Comparison of ENCODE assay signal across 8 mouse cellular contexts in genomic region chr17:23598582-23599552, GRCm38 (mm10). TPM values are rescaled to one million over a fixed set of nuclear protein-coding genes. Genes with fewer than 3 reads are reported as not detected.
DNase-seq lines count a peak whose midpoint lies in the region; ATAC-seq and TF ChIP-seq lines count a peak whose summit lies in the region.

Zfp13 (minus strand) TSS chr17:23599487.

- DNase-seq in 416B (ENCODE audit: low read depth): peak; percentile 99
- DNase-seq in heart, adult 8-10 months (ENCODE audit: low spot score): peak; percentile 91
- DNase-seq in kidney, adult 9 months: peak; percentile 93
- peak; percentile 97 for DNase-seq in limb, embryonic 14.5 days (ENCODE audit: low spot score)
- DNase-seq in midbrain, postnatal 0 days (ENCODE audit: low spot score): peak; percentile 92
- DNase-seq in spleen, postnatal 36 days (ENCODE audit: low spot score in 2 of 2): peak; percentile 84 to 88

- peak within 1 kb of the TSS; percentile 54 for H3K9ac ChIP-seq in embryonic facial prominence, embryonic 15.5 days
- peak within 1 kb of the TSS; percentile 58 for H3K9ac ChIP-seq in limb, embryonic 14.5 days (ENCODE audit: low read depth, low read length, severe bottlenecking)
- peak within 1 kb of the TSS; percentile 60 for H3K9ac ChIP-seq in midbrain, postnatal 0 days (replicated peaks; ENCODE audit: low read length, poor library complexity, severe bottlenecking)

- no peak for TF ChIP-seq POLR2A in bone marrow, adult 2 months (IDR thresholded peaks at IDR 0.05; ENCODE audit: borderline replicate concordance, control insufficient read depth, low read depth, low read length)
- peak; percentile 63; the same call in 1 of the 2 replicates for TF ChIP-seq POLR2A in limb, embryonic 14.5 days (IDR thresholded peaks at IDR 0.05; ENCODE audit: borderline replicate concordance, extremely low read depth, insufficient read depth, insufficient read length)

- no peak for TF ChIP-seq CTCF in bone marrow, adult 2 months (IDR thresholded peaks at IDR 0.05; ENCODE audit: control insufficient read depth, insufficient read depth, low read length)
- no peak for TF ChIP-seq CTCF in midbrain, postnatal 0 days (IDR thresholded peaks at IDR 0.05)

- peak within 1 kb of the TSS; percentile 78 for H3K4me2 ChIP-seq in embryonic facial prominence, embryonic 15.5 days (replicated peaks)
- H3K4me2 ChIP-seq in limb, embryonic 14.5 days (replicated peaks; ENCODE audit: low read depth, low read length, severe bottlenecking): peak within 1 kb of the TSS; percentile 70
- peak within 1 kb of the TSS; percentile 72 for H3K4me2 ChIP-seq in midbrain, postnatal 0 days (ENCODE audit: low read depth, low read length, poor library complexity, severe bottlenecking)

- ATAC-seq in embryonic facial prominence, embryonic 15.5 days (ENCODE audit: insufficient number of reproducible peaks, low FRiP score, low TSS enrichment, low read depth): peak; percentile 96
- peak; percentile 98 for ATAC-seq in limb, embryonic 14.5 days (ENCODE audit: low FRiP score, low read depth)
- ATAC-seq in midbrain, postnatal 0 days (ENCODE audit: low FRiP score): peak; percentile 79

- peak within 1 kb of the TSS; percentile 42 for H3K27ac ChIP-seq in bone marrow, adult 2 months (ENCODE audit: control insufficient read depth, insufficient read depth, low read depth, low read length, poor library complexity)
- H3K27ac ChIP-seq in embryonic facial prominence, embryonic 15.5 days (replicated peaks): peak within 1 kb of the TSS; percentile 92
- H3K27ac ChIP-seq in limb, embryonic 14.5 days (replicated peaks; ENCODE audit: low read depth, low read length): peak within 1 kb of the TSS; percentile 81
- H3K27ac ChIP-seq in midbrain, postnatal 0 days (ENCODE audit: low read depth, low read length): peak within 1 kb of the TSS; percentile 59

- no peaks in the 10 kb centered on the region for H3K4me1 ChIP-seq in bone marrow, adult 2 months (ENCODE audit: control insufficient read depth, insufficient read depth, low read length)
- peaks cover 18% of the 10 kb centered on the region for H3K4me1 ChIP-seq in embryonic facial prominence, embryonic 15.5 days
- H3K4me1 ChIP-seq in limb, embryonic 14.5 days (ENCODE audit: control insufficient read depth, insufficient read depth, low read length): peaks cover 3% of the 10 kb centered on the region; the same call in 1 of the 2 replicates
- no peaks in the 10 kb centered on the region for H3K4me1 ChIP-seq in midbrain, postnatal 0 days (ENCODE audit: insufficient read depth, low read length)

- no peaks in the 10 kb centered on the region for H3K9me3 ChIP-seq in embryonic facial prominence, embryonic 15.5 days (replicated peaks)
- no peaks in the 10 kb centered on the region for H3K9me3 ChIP-seq in limb, embryonic 14.5 days (ENCODE audit: control insufficient read depth, low read length)
- no peaks in the 10 kb centered on the region for H3K9me3 ChIP-seq in midbrain, postnatal 0 days (ENCODE audit: low read length)

- H3K27me3 ChIP-seq in embryonic facial prominence, embryonic 15.5 days: no peaks in the 10 kb centered on the region
- no peaks in the 10 kb centered on the region for H3K27me3 ChIP-seq in limb, embryonic 14.5 days (ENCODE audit: control insufficient read depth, insufficient read depth, low read length)
- no peaks in the 10 kb centered on the region for H3K27me3 ChIP-seq in midbrain, postnatal 0 days (ENCODE audit: insufficient read depth, low read length)

- 1% methylated on average over 31 of the region's 31 CpGs for WGBS in bone marrow, adult 2 months
- WGBS in embryonic facial prominence, embryonic 15.5 days: 5% methylated on average over 31 of the region's 31 CpGs
- 7% methylated on average over 31 of the region's 31 CpGs for WGBS in limb, embryonic 14.5 days
- 11% methylated on average over 30 of the region's 31 CpGs for WGBS in midbrain, postnatal 0 days

- H3K36me3 ChIP-seq in embryonic facial prominence, embryonic 15.5 days: no peaks in the 10 kb centered on the region
- no peaks in the 10 kb centered on the region for H3K36me3 ChIP-seq in limb, embryonic 14.5 days (ENCODE audit: control insufficient read depth, insufficient read depth, low read length)
- no peaks in the 10 kb centered on the region for H3K36me3 ChIP-seq in midbrain, postnatal 0 days (ENCODE audit: insufficient read depth, low read length)

- H3K4me3 ChIP-seq in bone marrow, adult 2 months (replicated peaks; ENCODE audit: control insufficient read depth, low read depth, low read length): peak within 1 kb of the TSS; percentile 63
- peak within 1 kb of the TSS; percentile 48 for H3K4me3 ChIP-seq in embryonic facial prominence, embryonic 15.5 days (replicated peaks)
- H3K4me3 ChIP-seq in limb, embryonic 14.5 days (replicated peaks; ENCODE audit: low read length): peak within 1 kb of the TSS; percentile 39
- peak within 1 kb of the TSS; percentile 40 for H3K4me3 ChIP-seq in midbrain, postnatal 0 days (ENCODE audit: low read depth, low read length)

RNA-seq across cellular contexts. Expression of gene Zfp13, which starts in this region (rescaled TPM):
- polyA plus RNA-seq in bone marrow, adult 2 months (2011; ENCODE audit: insufficient read depth, insufficient read length, low replicate concordance, missing spikeins): not detected in 2 replicates
- 13.4 and 14.1 TPM in 2 replicates for polyA plus RNA-seq in embryonic facial prominence, embryonic 15.5 days (2015; fragmentation: Nextera tagmentation; extraction: Ambion mirVana)
- total RNA-seq in heart, adult 8-10 months (2022): 1 to 10 TPM; 1.9 to 5.9 (median 4.4) TPM
- 27.6 and 33.8 TPM in 2 replicates for polyA plus RNA-seq in limb, embryonic 14.5 days (2012; rRNA removed)
- polyA plus RNA-seq in limb, embryonic 14.5 days (2014; fragmentation: Nextera tagmentation; extraction: Ambion mirVana): 16.2 and 16.3 TPM in 2 replicates
- total RNA-seq in midbrain, postnatal 0 days (2014; rRNA removed): 36.2 and 48.2 TPM in 2 replicates
- polyA plus RNA-seq in midbrain, postnatal 0 days (2015; fragmentation: Nextera tagmentation; extraction: Ambion mirVana): 23.3 and 26.3 TPM in 2 replicates

Comparison
In these comparisons a context has a peak if more than half of its experiments do, and no peak if none do; other contexts are left out.
1. Peak in every context shown above with its lines: DNase-seq, ATAC-seq, H3K4me3 ChIP-seq and H3K27ac ChIP-seq.
2. H3K27ac ChIP-seq: peak in every context shown above with its lines; median percentile 92 in embryonic facial prominence, embryonic 15.5 days; 81 in limb, embryonic 14.5 days; 59 in midbrain, postnatal 0 days; 42 in bone marrow, adult 2 months.